15 mouse cellular contexts compared by ENCODE assay signal in the genomic region with DNA sequence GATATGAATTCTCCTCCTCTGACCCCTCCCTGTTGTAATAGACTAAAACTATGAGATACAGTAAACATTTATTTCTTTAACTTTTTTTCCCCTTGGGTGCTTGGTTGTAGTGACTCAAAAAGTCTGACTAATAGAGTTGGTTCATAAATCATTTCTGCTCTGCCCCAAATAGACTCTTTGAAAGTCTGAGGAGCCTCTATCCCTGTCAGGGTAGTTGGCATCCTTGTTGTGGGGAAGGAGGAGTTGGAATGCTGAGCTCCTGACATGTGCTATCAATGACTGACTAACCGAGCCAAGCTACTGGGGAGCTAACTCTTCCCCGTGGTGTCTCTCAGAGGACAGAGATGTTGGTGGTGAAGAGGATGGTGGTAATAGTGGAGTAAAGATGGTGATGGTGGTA.
"Had no signal": no experiment of that assay in that cellular context is flagged by ENCODE, and none has a peak within 500 bp of the region (broad histone marks: within the 10 kb centered on the region; RNA-seq: fewer than 3 reads in every experiment).

No protein-coding gene starts in this region.

- DNase-seq: heart, postnatal 10 days; heart, postnatal 36 days; heart, postnatal 4 days; kidney, adult 11 months; kidney, adult 18-20 months; kidney, adult 2 months; kidney, adult 8-10 months; kidney, adult 9 months; kidney, postnatal 10 days; kidney, postnatal 14 days; kidney, postnatal 25 days; kidney, postnatal 36 days; kidney, postnatal 4 days; layer of hippocampus, adult 9-11 months; layer of hippocampus, postnatal 36 days had no signal
